ENCODE assay signal across 17 mouse cellular contexts in genomic region chr16:91228238-91229071, GRCm38 (mm10). TPM values are rescaled to one million over a fixed set of nuclear protein-coding genes. Genes with fewer than 3 reads are reported as not detected.
A peak's percentile ranks its signal among the peaks of the same experiment; 100 is the strongest.
DNase-seq lines count a peak whose midpoint lies in the region; ATAC-seq lines count a peak whose summit lies in the region.
"Had no signal": no experiment of that assay in that cellular context is flagged by ENCODE, and none has a peak within 500 bp of the region (broad histone marks: within the 10 kb centered on the region; RNA-seq: fewer than 3 reads in every experiment).

No protein-coding gene starts in this region.

- H3K9ac ChIP-seq in hindbrain, embryonic 14.5 days: no peak overlapping the region
- no peak overlapping the region for H3K9ac ChIP-seq in midbrain, embryonic 16.5 days (ENCODE audit: low read depth, low read length)

- ATAC-seq in hindbrain, embryonic 14.5 days (ENCODE audit: low FRiP score): no peak
- ATAC-seq in midbrain, embryonic 16.5 days: no peak
- ATAC-seq: Patski had no signal

- no peaks in the 10 kb centered on the region for H3K9me3 ChIP-seq in forebrain, embryonic 10.5 days
- H3K9me3 ChIP-seq in hindbrain, embryonic 14.5 days (ENCODE audit: control insufficient read depth, low read length): no peaks in the 10 kb centered on the region
- no peaks in the 10 kb centered on the region for H3K9me3 ChIP-seq in midbrain, embryonic 16.5 days (replicated peaks; ENCODE audit: control insufficient read depth, low read length, poor library complexity, severe bottlenecking)

- H3K27ac ChIP-seq in forebrain, embryonic 10.5 days: peak overlapping the region; percentile 84
- no peak overlapping the region for H3K27ac ChIP-seq in hindbrain, embryonic 14.5 days
- H3K27ac ChIP-seq in midbrain, embryonic 16.5 days (ENCODE audit: low read length): no peak overlapping the region
- H3K27ac ChIP-seq: heart, adult 2 months had no signal

- no peak overlapping the region for H3K4me2 ChIP-seq in hindbrain, embryonic 14.5 days (replicated peaks)
- no peak overlapping the region; the same call in 1 of the 2 replicates for H3K4me2 ChIP-seq in midbrain, embryonic 16.5 days (ENCODE audit: low read length)

- H3K4me1 ChIP-seq in forebrain, embryonic 10.5 days: peaks cover 96% of the 10 kb centered on the region
- peaks cover 7% of the 10 kb centered on the region; the same call in 1 of the 2 replicates for H3K4me1 ChIP-seq in hindbrain, embryonic 14.5 days (replicated peaks; ENCODE audit: control insufficient read depth, insufficient read depth, low read length)
- H3K4me1 ChIP-seq in midbrain, embryonic 16.5 days (ENCODE audit: control insufficient read depth, insufficient read depth, low read length): peaks cover 16% of the 10 kb centered on the region

- peaks cover 7% of the 10 kb centered on the region; the same call in 1 of the 2 replicates for H3K36me3 ChIP-seq in forebrain, embryonic 10.5 days (replicated peaks)
- H3K36me3 ChIP-seq in hindbrain, embryonic 14.5 days (replicated peaks; ENCODE audit: control insufficient read depth, insufficient read depth): no peaks in the 10 kb centered on the region
- H3K36me3 ChIP-seq in midbrain, embryonic 16.5 days (ENCODE audit: control insufficient read depth, insufficient read depth, low read length): no peaks in the 10 kb centered on the region

- peaks cover 100% of the 10 kb centered on the region for H3K27me3 ChIP-seq in forebrain, embryonic 10.5 days (ENCODE audit: poor library complexity, severe bottlenecking)
- H3K27me3 ChIP-seq in hindbrain, embryonic 14.5 days (ENCODE audit: control insufficient read depth, insufficient read depth, low read length): peaks cover 98% of the 10 kb centered on the region
- peaks cover 63% of the 10 kb centered on the region for H3K27me3 ChIP-seq in midbrain, embryonic 16.5 days (ENCODE audit: control insufficient read depth, insufficient read depth, low read depth, low read length)

- H3K4me3 ChIP-seq in forebrain, embryonic 10.5 days: peak overlapping the region; percentile 51
- peak overlapping the region; percentile 25; the same call in 1 of the 2 replicates for H3K4me3 ChIP-seq in hindbrain, embryonic 14.5 days (replicated peaks; ENCODE audit: low read length)
- peak overlapping the region; percentile 32 for H3K4me3 ChIP-seq in midbrain, embryonic 16.5 days (ENCODE audit: low read depth, low read length)
- H3K4me3 ChIP-seq: erythroblast, embryonic 14.5 days; heart, adult 2 months; myocyte had no signal

- under 1% methylated on average over 30 of the region's 30 CpGs for WGBS in forebrain, embryonic 10.5 days
- whole genome bisulfite sequencing in hindbrain, embryonic 14.5 days: 1% methylated on average over 30 of the region's 30 CpGs
- WGBS in midbrain, embryonic 16.5 days: 3% methylated on average over 30 of the region's 30 CpGs

- DNase-seq in embryo, embryonic 10.5 days (ENCODE audit: low spot score): peak; percentile 49
- DNase-seq in embryo, embryonic 10 days (ENCODE audit: low spot score): no peak
- DNase-seq in forebrain, embryonic 10.5 days (ENCODE audit: extremely low spot score, low spot score): no peak
- no peak for DNase-seq in hindbrain, embryonic 14.5 days (ENCODE audit: low spot score)
- no peak for DNase-seq in cerebellum, adult 9-10 months
- DNase-seq in spleen, postnatal 4 days (ENCODE audit: low spot score in 2 of 2): no peak
- DNase-seq in ovary, postnatal 36 days (ENCODE audit: low spot score): no peak
- DNase-seq: cerebellum, adult 11 months; heart, postnatal 14 days; kidney, adult 2 months; lung, adult 2 months had no signal

RNA-seq across cellular contexts. Expression of gene Olig2, which starts 3.2 kb away (rescaled TPM):
- 10.5 and 11.2 TPM in 2 replicates for polyA plus RNA-seq in forebrain, embryonic 10.5 days (2016; fragmentation: Nextera tagmentation; extraction: Ambion mirVana)
- 10.9 and 14.1 TPM in 2 replicates for polyA plus RNA-seq in hindbrain, embryonic 14.5 days (2014; fragmentation: Nextera tagmentation; extraction: Ambion mirVana)
- polyA plus RNA-seq in midbrain, embryonic 16.5 days (2015; fragmentation: Nextera tagmentation; extraction: Ambion mirVana): 8.5 and 9.9 TPM in 2 replicates
- polyA plus RNA-seq: erythroblast, embryonic 14.5 days; heart, adult 2 months; lung, adult 2 months; myocyte; Patski; urinary bladder, adult 2 months had no signal

RNA-seq across cellular contexts. Expression of gene Olig1, which starts 41.1 kb away (rescaled TPM):
- 8.3 and 8.5 TPM in 2 replicates for polyA plus RNA-seq in forebrain, embryonic 10.5 days (2016; fragmentation: Nextera tagmentation; extraction: Ambion mirVana)
- 93.4 and 118 TPM in 2 replicates for polyA plus RNA-seq in hindbrain, embryonic 14.5 days (2014; fragmentation: Nextera tagmentation; extraction: Ambion mirVana)
- 94.2 and 131 TPM in 2 replicates for polyA plus RNA-seq in midbrain, embryonic 16.5 days (2015; fragmentation: Nextera tagmentation; extraction: Ambion mirVana)
- polyA plus RNA-seq: erythroblast, embryonic 14.5 days; myocyte; Patski had no signal
